Mouse (Mus musculus) layer of hippocampus, adult 8-10 months (tissue): ENCODE results near the gene Mboat1. TPM values are rescaled to one million over a fixed set of nuclear protein-coding genes. Genes with fewer than 3 reads are reported as not detected.

Source experiments
- DNase-seq, 2 experiments: peaks; one replicate each; pipeline ENCODE4 v3.0.0; 2022; ENCODE audit warnings: low spot score in 2 of 2
- total RNA-seq, 4 experiments: library from RNA; stranded (reverse); gene quantifications; 2 replicates each; pipeline ENCODE4 v1.2.4; 2022

The Mboat1 gene
- total RNA-seq, 4 experiments from 2014 or later = 1.5 to 2.9 (median 2.6) TPM

- no peak for DNase-seq
These were observed 109.3 kb downstream of the Mboat1 start for GRCm38 (mm10) chr13:30245573-30245972.

- DNase-seq = no peak
These were observed 114.1 kb downstream of the Mboat1 start for GRCm38 (mm10) chr13:30250341-30250905.

- no peak for DNase-seq
These were observed 115.1 kb downstream of the Mboat1 start for GRCm38 (mm10) chr13:30251431-30251830.

- DNase-seq = no peak
These were observed 116.4 kb downstream of the Mboat1 start for GRCm38 (mm10) chr13:30252692-30253091.

GRCm38 (mm10) chr13:30253636-30254264, 117.5 kb downstream of the Mboat1 start:
- peak in 1 of 2 experiments; percentile 16 for DNase-seq

- no peak for DNase-seq
These were observed 118.1 kb downstream of the Mboat1 start for GRCm38 (mm10) chr13:30254421-30254820.

GRCm38 (mm10) chr13:30258802-30259201, 122.5 kb downstream of the Mboat1 start:
- no peak for DNase-seq

- DNase-seq = no peak
These were observed 123.0 kb downstream of the Mboat1 start for GRCm38 (mm10) chr13:30259326-30259725.

GRCm38 (mm10) chr13:30259912-30260560, 123.7 kb downstream of the Mboat1 start:
- peak; percentile 58 to 79 for DNase-seq

GRCm38 (mm10) chr13:30263681-30264080, 127.4 kb downstream of the Mboat1 start:
- DNase-seq = no peak

GRCm38 (mm10) chr13:30264303-30264702, 128.0 kb downstream of the Mboat1 start:
- DNase-seq = no peak

GRCm38 (mm10) chr13:30264765-30265164, 128.5 kb downstream of the Mboat1 start:
- DNase-seq = no peak

GRCm38 (mm10) chr13:30266036-30266435, 129.7 kb downstream of the Mboat1 start:
- no peak for DNase-seq

GRCm38 (mm10) chr13:30272040-30272686, 135.9 kb downstream of the Mboat1 start:
- DNase-seq = peak in 1 of 2 experiments; percentile 38

Other genes with a start within 250 kb of the Mboat1 start
- gene E2f3, start 150.4 kb upstream of the Mboat1 start, total RNA-seq = 10 to 100 TPM; 24.1 to 27.6 (median 25.0) TPM
- gene Agtr1a, start 200.0 kb downstream of the Mboat1 start, total RNA-seq = 1 to 10 TPM; 1.1 to 2.6 (median 1.6) TPM